Mouse (Mus musculus) cerebral cortex, adult 2 months (tissue): Measurements from ENCODE around the gene Olfr5.

Experiments
- WGBS: fragments of 180-500 bp; shearing (Covaris S2); methylation state at CpG from one replicate; pipeline ENCODE4 v1.1.7; 2018; 5-methylcytosine and 5-hydroxymethylcytosine counted together

Olfr5 gene

DNA sequence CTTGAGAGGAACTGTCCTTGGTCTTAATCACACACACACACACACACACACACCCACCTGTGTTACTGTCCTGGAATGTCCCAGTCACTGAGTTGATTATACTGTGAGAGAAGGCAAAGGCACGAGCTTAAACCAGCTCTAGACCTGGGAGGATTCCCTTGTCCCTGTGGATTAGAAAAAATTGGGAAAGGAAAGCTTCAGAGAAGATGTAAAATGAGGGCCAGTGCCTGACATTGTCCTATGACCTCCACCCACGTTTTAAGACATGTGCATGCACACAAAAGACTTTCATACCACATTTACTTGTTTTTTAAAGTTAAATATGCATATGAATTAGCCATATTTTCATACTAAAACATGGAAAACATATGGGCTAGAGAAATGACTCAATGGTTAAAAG is at the start of gene Olfr5:
Gene Olfr5 (minus strand): TSS at position 101 of the 400 bp plus-strand sequence.
- 21% methylated on average over 2 of the region's 2 CpGs for WGBS

DNA sequence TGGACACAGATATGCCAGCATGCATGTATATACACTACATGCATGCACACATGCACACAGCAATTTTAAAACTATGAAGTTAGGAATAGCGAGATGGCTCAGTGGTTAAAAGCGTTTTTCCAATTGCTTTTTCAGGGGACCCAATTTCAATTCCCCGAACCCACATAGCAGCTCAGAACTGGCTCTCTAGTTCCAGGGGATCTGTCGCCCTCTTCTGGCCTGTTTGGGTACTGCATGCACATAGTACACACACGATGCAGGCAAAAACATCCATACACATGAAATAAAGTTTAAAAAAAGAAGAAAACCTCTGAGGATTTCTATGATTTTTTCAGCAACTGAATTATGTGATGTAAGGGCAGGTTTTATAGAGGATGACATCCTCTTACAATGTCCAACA is 39.4 kb upstream of the Olfr5 start:
- WGBS: 63% methylated on average over 5 of the region's 5 CpGs

- 66% methylated on average over 3 of the region's 3 CpGs for WGBS
These were observed 38.3 kb upstream of the Olfr5 start for GRCm38 (mm10) chr7:6525001-6525400.

DNA sequence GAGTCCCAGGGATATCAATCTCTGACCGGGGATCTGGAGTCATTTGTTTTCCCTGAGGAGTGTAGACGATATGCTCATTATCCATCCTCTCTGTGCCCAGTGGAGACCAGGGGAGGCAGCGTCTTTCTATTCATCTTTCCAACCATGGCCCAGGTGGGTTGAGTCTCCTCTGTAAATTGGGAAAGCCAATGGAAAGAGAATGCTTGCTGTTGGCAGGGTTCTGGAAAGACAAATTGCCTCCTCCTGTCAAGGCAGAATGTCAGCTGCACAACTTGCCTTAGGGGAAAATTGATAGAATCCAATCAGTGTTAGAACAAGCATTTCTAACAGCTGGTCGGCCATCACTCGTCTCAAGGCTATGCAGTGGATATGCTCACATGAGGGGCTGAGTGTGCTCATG is 36.1 kb upstream of the Olfr5 start, which contains the start of gene Olfr1349:
Gene Olfr1349 (minus strand): TSS at position 101 of the 400 bp plus-strand sequence.
- 88% methylated on average over 5 of the region's 5 CpGs for WGBS

DNA sequence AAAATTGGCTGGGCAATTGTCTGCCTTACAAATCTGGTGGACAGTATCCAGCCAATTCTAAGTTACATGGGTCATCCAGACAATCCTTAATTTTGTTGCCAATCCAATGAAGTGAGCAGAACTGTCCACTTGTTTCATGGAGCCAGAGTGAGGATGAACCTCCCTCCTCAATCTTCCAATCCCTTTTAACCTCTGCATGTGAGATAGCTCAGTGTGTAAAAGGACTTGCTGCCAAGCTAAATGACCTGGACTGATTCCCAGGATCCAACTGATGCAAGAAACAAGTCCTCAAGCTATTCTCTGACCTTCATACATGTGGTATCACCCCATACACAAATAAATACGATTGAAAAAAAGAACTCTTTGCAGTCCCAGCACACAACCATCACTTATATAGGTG is 34.9 kb upstream of the Olfr5 start:
- WGBS: 34% methylated on average over 1 of the region's 1 CpGs

DNA sequence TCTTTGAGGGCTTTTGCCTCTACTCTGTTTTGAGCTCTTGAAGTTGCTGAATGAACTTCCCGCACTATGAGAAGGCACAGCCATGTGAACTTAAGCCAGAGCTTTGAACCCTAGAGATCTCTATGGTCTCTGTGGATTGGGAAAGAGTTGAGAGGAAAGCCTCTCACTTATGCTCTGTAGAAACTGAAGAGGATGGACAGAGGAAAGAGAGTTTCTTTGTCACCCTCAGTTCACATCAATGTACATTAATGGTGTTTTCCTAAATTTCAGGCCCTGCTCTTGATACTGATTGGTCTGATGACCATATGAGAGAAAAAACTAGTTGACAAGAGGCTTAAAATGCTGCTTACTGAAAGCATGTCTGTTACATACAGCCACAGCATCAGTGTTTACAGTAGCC is 21.9 kb upstream of the Olfr5 start, which contains the start of gene Olfr1348:
Gene Olfr1348 (minus strand): TSS at position 101 of the 400 bp plus-strand sequence.
- WGBS: 100% methylated on average over 1 of the region's 1 CpGs

GRCm38 (mm10) chr7:6499655-6500054 is 12.9 kb upstream of the Olfr5 start, which contains the start of gene Olfr1347:
Gene Olfr1347 (minus strand): TSS chr7:6499755.
- WGBS: 63% methylated on average over 1 of the region's 1 CpGs

DNA sequence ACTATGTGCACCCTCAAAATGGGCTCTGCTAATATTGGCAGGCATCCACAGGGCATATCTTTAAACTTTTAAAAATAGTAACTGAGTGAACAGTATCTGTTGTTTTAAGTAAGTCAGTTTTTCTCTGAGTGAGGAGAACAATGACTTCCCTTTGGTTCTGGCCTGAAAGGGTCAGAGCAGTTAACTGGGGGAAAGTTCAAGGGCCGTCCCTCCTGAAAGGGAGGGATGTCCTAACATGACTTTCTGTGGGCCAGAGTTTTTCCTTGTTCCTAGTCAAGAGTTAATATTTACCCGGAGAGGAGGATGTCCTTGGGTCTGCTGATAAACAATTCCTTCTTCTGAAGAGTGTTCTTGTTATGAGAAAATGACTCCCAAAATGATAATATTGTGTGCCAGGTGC is 9.1 kb downstream of the Olfr5 start:
- whole genome bisulfite sequencing: 72% methylated on average over 2 of the region's 2 CpGs

DNA sequence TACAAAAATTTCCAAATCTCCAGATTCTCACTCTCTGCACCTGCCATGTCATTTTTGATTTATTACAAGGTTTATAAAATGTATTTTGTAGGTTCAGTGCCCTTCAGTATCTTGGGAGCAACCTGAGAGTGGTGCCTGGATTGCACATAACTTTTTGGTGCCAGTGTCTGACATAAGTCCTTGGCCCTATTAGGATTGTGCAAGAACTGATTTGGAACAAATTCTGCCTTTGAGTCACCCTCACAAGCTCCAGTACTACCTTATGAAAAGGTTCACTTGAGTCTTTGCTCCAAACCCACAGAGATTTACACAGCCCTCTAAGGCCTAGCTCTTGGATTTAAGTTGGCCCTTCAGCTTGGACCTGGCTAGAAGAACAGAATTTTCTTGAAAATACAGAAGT is 19.8 kb downstream of the Olfr5 start, which contains the start of gene Olfr1346:
Gene Olfr1346 (plus strand): TSS at position 151 of the 400 bp plus-strand sequence.

GRCm38 (mm10) chr7:6456399-6456798 is 30.3 kb downstream of the Olfr5 start:
- 45% methylated on average over 3 of the region's 3 CpGs for WGBS

GRCm38 (mm10) chr7:6455868-6456267 is 30.9 kb downstream of the Olfr5 start, which contains the start of gene Olfr1336:
Gene Olfr1336 (plus strand): TSS chr7:6456168.

GRCm38 (mm10) chr7:6447771-6448170 is 39.0 kb downstream of the Olfr5 start:
- WGBS: 86% methylated on average over 5 of the region's 5 CpGs

DNA sequence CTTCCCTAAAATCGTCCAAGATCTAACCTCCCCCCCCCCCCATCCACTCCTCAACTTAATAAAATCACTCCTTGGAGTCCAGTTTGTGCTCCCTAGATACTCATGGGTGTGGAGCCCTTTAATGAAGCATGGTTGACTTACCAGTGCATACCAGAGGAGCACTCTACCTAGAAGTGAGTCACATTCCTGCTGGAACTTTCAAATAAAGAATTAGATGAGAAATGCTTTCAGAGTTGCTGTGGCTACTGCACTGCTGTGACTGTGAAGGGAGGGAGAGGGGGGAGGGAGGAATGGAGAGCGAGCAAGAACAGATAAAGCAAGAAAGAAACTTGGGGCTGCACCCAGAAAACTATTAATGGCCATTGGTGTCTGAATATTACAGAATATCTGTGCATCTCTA is 45.6 kb downstream of the Olfr5 start:
- WGBS: 68% methylated on average over 2 of the region's 2 CpGs

GRCm38 (mm10) chr7:6438388-6438787 is 48.4 kb downstream of the Olfr5 start, which contains the start of gene Olfr1344:
Gene Olfr1344 (plus strand): TSS chr7:6438688.
- 83% methylated on average over 3 of the region's 3 CpGs for WGBS

- 39% methylated on average over 2 of the region's 2 CpGs for WGBS
These were observed 56.4 kb downstream of the Olfr5 start for GRCm38 (mm10) chr7:6430342-6430741.

DNA sequence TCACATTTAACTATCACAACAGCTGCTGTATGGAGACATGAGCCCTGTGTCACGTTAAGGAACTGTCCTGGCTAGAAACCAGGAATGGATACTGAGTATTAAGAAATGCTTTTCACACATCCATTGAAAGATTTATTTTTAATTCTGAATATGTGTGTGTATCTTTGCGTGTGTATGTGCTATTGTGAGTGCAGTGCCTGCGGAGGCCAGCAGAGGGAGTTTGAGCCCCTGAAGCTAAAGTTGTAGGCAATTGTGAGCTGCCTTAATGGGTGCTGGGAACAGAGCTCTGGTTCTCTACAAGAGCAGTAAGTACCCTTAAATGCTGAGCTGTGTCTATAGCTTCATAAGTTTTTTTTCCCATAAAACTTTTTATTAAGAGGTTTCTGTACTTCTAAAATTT is 57.4 kb downstream of the Olfr5 start:
- 92% methylated on average over 3 of the region's 3 CpGs for WGBS
